Mouse (Mus musculus): ENCODE data around the gene Jak1.

GRCm38 (mm10) chr4:101144790-101145189 lies 120.3 kb downstream of the Jak1 start:
- TF ChIP-seq CTCF (IDR thresholded peaks at IDR 0.05; ENCODE audit: low read depth, low read length), result no peak
- no peak for TF ChIP-seq POLR2A (IDR thresholded peaks at IDR 0.05; ENCODE audit: borderline replicate concordance, low read depth, low read length)

All from bone marrow macrophage, adult 2 months (primary cell).